Mouse (Mus musculus) embryonic fibroblast, embryonic 13.5 days (primary cell): ENCODE results near the gene Pde4d. TPM values are rescaled to one million over a fixed set of nuclear protein-coding genes. Genes with fewer than 3 reads are reported as not detected.

Experiments used
- H3K27ac ChIP-seq: 2 replicates; pipeline ENCODE4 v1.5.1; 2012; ENCODE audit warnings: low read length, control low read depth, inconsistent platforms; ENCODE audit not compliant: insufficient read depth
- H3K4me1 ChIP-seq: 2 replicates; pipeline ENCODE4 v1.6.1; 2011; ENCODE audit warnings: low read length; ENCODE audit not compliant: control insufficient read depth, insufficient read depth
- H3K4me3 ChIP-seq: 2 replicates; pipeline ENCODE4 v1.5.1; 2011; ENCODE audit warnings: mild to moderate bottlenecking, control low read depth, low read length; ENCODE audit not compliant: insufficient read depth
- CTCF ChIP-seq: IDR thresholded peaks from 2 replicates; pipeline ENCODE4 v1.5.1; 2011; ENCODE audit warnings: mild to moderate bottlenecking, control low read depth, low read length, moderate library complexity, borderline replicate concordance; ENCODE audit not compliant: insufficient read depth
- POLR2A ChIP-seq: IDR thresholded peaks from 2 replicates; pipeline ENCODE4 v1.6.1; 2011; ENCODE audit warnings: low read depth, mild to moderate bottlenecking, control low read depth, low read length, moderate library complexity
- polyA plus RNA-seq: library from polyadenylated mRNA; stranded (reverse); fragments of >200 nt; gene quantifications from 2 replicates; pipeline ENCODE4 v1.2.4, GENCODE M21; 2011; ENCODE audit warnings: low read depth; ENCODE audit not compliant: missing spikeins, insufficient read length

Pde4d gene
- 26.9 and 37.0 TPM in 2 replicates for polyA plus RNA-seq

- H3K4me3 ChIP-seq = no peak within 1 kb of the TSS
- H3K4me1 ChIP-seq = no peaks in the 10 kb centered on the region
- no peak for TF ChIP-seq CTCF
- no peak for TF ChIP-seq POLR2A
- H3K27ac ChIP-seq = peak within 1 kb of the TSS; percentile 50
Observed at GRCm38 (mm10) chr13:108449116-108450097, at the start of gene Pde4d. Gene Pde4d (plus strand): TSS chr13:108449948.

- H3K4me3 ChIP-seq = no peak overlapping the region
- TF ChIP-seq POLR2A (no peak), CTCF (no peak)
- no peak overlapping the region for H3K27ac ChIP-seq
- no peaks in the 10 kb centered on the region for H3K4me1 ChIP-seq
Observed at GRCm38 (mm10) chr13:108403197-108403596, 46.6 kb upstream of the Pde4d start.

- TF ChIP-seq CTCF (no peak), POLR2A (no peak)
Observed at GRCm38 (mm10) chr13:108404372-108404771, 45.4 kb upstream of the Pde4d start.

GRCm38 (mm10) chr13:108415464-108415863, 34.3 kb upstream of the Pde4d start:
- Histone ChIP-seq H3K27ac (no peak overlapping the region), H3K4me3 (no peak overlapping the region), H3K4me1 (peaks cover 2% of the 10 kb centered on the region; the same call in 1 of the 2 replicates)
- TF ChIP-seq POLR2A (no peak), CTCF (no peak)

More at GRCm38 (mm10) chr13:108404372-108404771, 45.4 kb upstream of the Pde4d start:
- no peak overlapping the region for H3K4me3 ChIP-seq
- no peaks in the 10 kb centered on the region for H3K4me1 ChIP-seq
- H3K27ac ChIP-seq = no peak overlapping the region

- Histone ChIP-seq H3K27ac (no peak overlapping the region), H3K4me3 (no peak overlapping the region), H3K4me1 (no peaks in the 10 kb centered on the region)
- TF ChIP-seq CTCF = no peak
- no peak for TF ChIP-seq POLR2A
Observed at GRCm38 (mm10) chr13:108418741-108419507, 30.8 kb upstream of the Pde4d start.

- H3K27ac ChIP-seq = no peak overlapping the region
- H3K4me3 ChIP-seq = no peak overlapping the region
- H3K4me1 ChIP-seq = no peaks in the 10 kb centered on the region
- TF ChIP-seq CTCF (no peak), POLR2A (no peak)
Observed at GRCm38 (mm10) chr13:108426322-108426721, 23.4 kb upstream of the Pde4d start.

GRCm38 (mm10) chr13:108428809-108429208, 20.9 kb upstream of the Pde4d start:
- no peak overlapping the region for H3K27ac ChIP-seq
- H3K4me1 ChIP-seq = no peaks in the 10 kb centered on the region
- TF ChIP-seq CTCF (no peak), POLR2A (no peak)

GRCm38 (mm10) chr13:108429623-108430022, 20.1 kb upstream of the Pde4d start:
- no peak for TF ChIP-seq POLR2A
- no peak for TF ChIP-seq CTCF
- Histone ChIP-seq H3K4me1 (no peaks in the 10 kb centered on the region), H3K4me3 (no peak overlapping the region), H3K27ac (no peak overlapping the region)

More at GRCm38 (mm10) chr13:108428809-108429208, 20.9 kb upstream of the Pde4d start:
- H3K4me3 ChIP-seq = no peak overlapping the region

GRCm38 (mm10) chr13:108431776-108432175, 18.0 kb upstream of the Pde4d start:
- no peaks in the 10 kb centered on the region for H3K4me1 ChIP-seq
- no peak overlapping the region for H3K27ac ChIP-seq
- no peak overlapping the region for H3K4me3 ChIP-seq
- no peak for TF ChIP-seq POLR2A
- TF ChIP-seq CTCF = no peak
